Mouse (Mus musculus): ENCODE results near the gene Zfp938. TPM values are rescaled to one million over a fixed set of nuclear protein-coding genes. Genes with fewer than 3 reads are reported as not detected.
A peak's percentile ranks its signal among the peaks of the same experiment; 100 is the strongest.

Gene Zfp938
- 13.4 and 13.9 TPM in 2 replicates for polyA plus RNA-seq (2015; fragmentation: Nextera tagmentation; extraction: Ambion mirVana)

DNA sequence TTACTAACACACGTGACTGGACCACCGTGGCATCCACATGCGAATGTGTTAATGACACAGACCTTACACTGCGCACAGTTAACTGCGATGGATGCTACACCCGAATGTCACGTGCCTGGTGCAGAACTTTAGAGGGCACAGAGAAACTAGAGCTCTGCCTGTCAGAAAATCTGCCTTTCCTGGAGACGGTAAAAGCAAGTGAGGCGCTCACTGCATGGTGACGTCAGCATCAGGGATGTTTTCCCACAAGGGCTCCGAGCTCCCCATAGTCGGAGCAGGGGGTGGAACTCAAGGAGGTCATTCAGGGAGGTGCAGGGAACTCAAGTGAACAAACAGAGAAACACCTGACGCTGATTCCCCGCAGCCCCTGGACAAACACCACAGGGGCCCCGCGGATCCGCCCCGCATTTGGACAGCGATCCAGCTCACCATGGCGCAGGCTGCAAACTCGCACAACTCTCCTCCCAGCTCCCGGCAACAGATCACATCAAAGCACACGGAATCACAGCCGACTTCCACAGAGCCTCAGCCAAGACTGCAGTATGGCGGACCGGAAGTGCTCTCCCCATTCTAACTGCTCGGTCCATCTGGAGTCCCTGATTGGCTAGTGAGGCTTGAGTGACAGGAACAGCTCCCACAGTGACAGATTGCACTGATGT is at the start of gene Zfp938:
Gene Zfp938 (minus strand): TSS at position 539 of the 659 bp plus-strand sequence.
- H3K9ac ChIP-seq (ENCODE audit: low read length): peak within 1 kb of the TSS; percentile 89
- H3K4me2 ChIP-seq (ENCODE audit: low read depth, low read length): peak within 1 kb of the TSS; percentile 73
- H3K4me3 ChIP-seq (ENCODE audit: low read length): peak within 1 kb of the TSS; percentile 88
- H3K9me3 ChIP-seq (replicated peaks; ENCODE audit: control insufficient read depth, low read length): peaks cover 4% of the 10 kb centered on the region; the same call in 1 of the 2 replicates
- no peaks in the 10 kb centered on the region for H3K27me3 ChIP-seq (ENCODE audit: control insufficient read depth, insufficient read depth, low read length)
- peak within 1 kb of the TSS; percentile 75 for H3K27ac ChIP-seq (ENCODE audit: low read length)
- peak; percentile 100 for ATAC-seq (replicated peaks; ENCODE audit: extremely low read depth, insufficient read depth, low FRiP score)
- H3K4me1 ChIP-seq (ENCODE audit: control insufficient read depth, insufficient read depth, low read length): peaks cover 2% of the 10 kb centered on the region; the same call in 1 of the 2 replicates
- 1% methylated on average over 27 of the region's 27 CpGs for WGBS
- peaks cover 6% of the 10 kb centered on the region; the same call in 1 of the 2 replicates for H3K36me3 ChIP-seq (ENCODE audit: control insufficient read depth, insufficient read depth)

DNA sequence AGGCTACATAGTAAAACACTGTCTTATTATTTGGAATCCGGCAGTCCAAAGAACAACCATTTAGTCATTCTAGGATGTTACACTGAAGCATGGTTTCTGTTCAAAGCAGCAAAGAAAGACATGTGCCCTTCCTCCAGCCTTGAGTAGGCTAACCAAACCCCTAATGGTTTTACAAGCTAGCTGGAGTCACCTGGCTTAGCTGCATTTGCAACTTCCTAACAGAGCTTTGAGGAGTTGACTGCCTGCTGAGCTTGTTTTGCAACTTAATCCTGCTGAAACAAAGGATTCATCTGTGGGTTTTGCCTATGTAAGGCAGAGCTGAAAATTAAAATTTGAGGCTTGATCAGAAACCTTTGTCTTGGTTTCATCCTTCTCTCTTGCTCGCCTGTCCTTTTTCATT is 16.3 kb upstream of the Zfp938 start:
- H3K4me1 ChIP-seq (ENCODE audit: control insufficient read depth, insufficient read depth, low read length): no peaks in the 10 kb centered on the region
- H3K36me3 ChIP-seq (ENCODE audit: control insufficient read depth, insufficient read depth): no peaks in the 10 kb centered on the region
- no peak overlapping the region for H3K9ac ChIP-seq (ENCODE audit: low read length)
- 69% methylated on average over 2 of the region's 2 CpGs for WGBS
- H3K27me3 ChIP-seq (ENCODE audit: control insufficient read depth, insufficient read depth, low read length): no peaks in the 10 kb centered on the region
- H3K4me3 ChIP-seq (ENCODE audit: low read length): no peak overlapping the region
- H3K9me3 ChIP-seq (replicated peaks; ENCODE audit: control insufficient read depth, low read length): peaks cover 5% of the 10 kb centered on the region; the same call in 1 of the 2 replicates
- no peak overlapping the region for H3K27ac ChIP-seq (ENCODE audit: low read length)
- no peak for ATAC-seq (replicated peaks; ENCODE audit: extremely low read depth, insufficient read depth, low FRiP score)
- H3K4me2 ChIP-seq (ENCODE audit: low read depth, low read length): no peak overlapping the region

DNA sequence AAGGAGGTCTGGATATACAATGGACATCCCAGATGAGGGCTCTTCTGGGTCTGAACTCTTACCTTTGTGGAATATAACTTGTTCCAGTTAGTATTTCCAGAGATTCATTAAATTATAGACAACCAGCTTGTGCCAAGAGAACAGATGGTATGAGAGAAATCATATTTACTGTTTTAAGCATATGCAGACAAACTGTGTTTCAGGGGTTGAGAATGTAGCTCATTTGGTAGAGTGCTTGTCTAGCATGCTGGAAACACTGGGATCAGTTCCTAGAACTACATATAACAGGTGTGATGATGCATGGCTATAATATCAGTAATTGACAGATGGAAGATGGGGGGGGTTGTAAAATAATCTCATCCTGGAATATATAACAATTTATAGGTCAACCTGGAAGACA is 3.9 kb upstream of the Zfp938 start:
- Histone ChIP-seq H3K27me3 (ENCODE audit: control insufficient read depth, insufficient read depth, low read length) (no peaks in the 10 kb centered on the region), H3K9me3 (replicated peaks; ENCODE audit: control insufficient read depth, low read length) (no peaks in the 10 kb centered on the region)

DNA sequence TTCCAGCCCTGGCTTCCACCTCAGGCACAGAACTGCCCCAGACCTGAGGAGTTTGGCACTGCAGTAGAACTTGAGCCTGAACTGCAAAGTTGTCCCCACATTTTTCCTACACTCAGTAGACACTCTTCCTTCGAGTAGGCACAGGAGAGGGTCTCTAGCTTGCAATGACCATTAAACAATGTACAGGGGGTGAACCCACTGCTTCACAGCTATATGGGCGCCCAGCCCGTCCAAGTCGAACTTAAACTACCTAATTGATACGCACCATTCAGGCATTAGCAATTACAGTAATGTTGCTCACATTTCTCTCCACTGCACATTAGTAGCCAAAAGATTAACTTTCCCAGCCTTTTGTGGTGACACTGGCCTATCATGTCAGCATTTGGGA is 315 bp upstream of the Zfp938 start:
- 68% methylated on average over 5 of the region's 5 CpGs for WGBS
- peak overlapping the region; percentile 88 for H3K4me3 ChIP-seq (ENCODE audit: low read length)
- peak overlapping the region; percentile 73 for H3K4me2 ChIP-seq (ENCODE audit: low read depth, low read length)
- H3K4me1 ChIP-seq (ENCODE audit: control insufficient read depth, insufficient read depth, low read length): peaks cover 2% of the 10 kb centered on the region; the same call in 1 of the 2 replicates
- H3K27me3 ChIP-seq (ENCODE audit: control insufficient read depth, insufficient read depth, low read length): no peaks in the 10 kb centered on the region
- no peak for ATAC-seq (replicated peaks; ENCODE audit: extremely low read depth, insufficient read depth, low FRiP score)
- H3K9ac ChIP-seq (ENCODE audit: low read length): peak overlapping the region; percentile 89
- H3K27ac ChIP-seq (ENCODE audit: low read length): no peak overlapping the region
- peaks cover 3% of the 10 kb centered on the region; the same call in 1 of the 2 replicates for H3K9me3 ChIP-seq (replicated peaks; ENCODE audit: control insufficient read depth, low read length)
- peaks cover 4% of the 10 kb centered on the region; the same call in 1 of the 2 replicates for H3K36me3 ChIP-seq (ENCODE audit: control insufficient read depth, insufficient read depth)

More for the DNA sequence above, 3.9 kb upstream of the Zfp938 start:
- Histone ChIP-seq H3K27ac (ENCODE audit: low read length) (no peak overlapping the region), H3K4me1 (ENCODE audit: control insufficient read depth, insufficient read depth, low read length) (peaks cover 2% of the 10 kb centered on the region; the same call in 1 of the 2 replicates), H3K4me2 (ENCODE audit: low read depth, low read length) (no peak overlapping the region), H3K36me3 (ENCODE audit: control insufficient read depth, insufficient read depth) (no peaks in the 10 kb centered on the region), H3K9ac (ENCODE audit: low read length) (no peak overlapping the region), H3K4me3 (ENCODE audit: low read length) (no peak overlapping the region)
- ATAC-seq (replicated peaks; ENCODE audit: extremely low read depth, insufficient read depth, low FRiP score): no peak

DNA sequence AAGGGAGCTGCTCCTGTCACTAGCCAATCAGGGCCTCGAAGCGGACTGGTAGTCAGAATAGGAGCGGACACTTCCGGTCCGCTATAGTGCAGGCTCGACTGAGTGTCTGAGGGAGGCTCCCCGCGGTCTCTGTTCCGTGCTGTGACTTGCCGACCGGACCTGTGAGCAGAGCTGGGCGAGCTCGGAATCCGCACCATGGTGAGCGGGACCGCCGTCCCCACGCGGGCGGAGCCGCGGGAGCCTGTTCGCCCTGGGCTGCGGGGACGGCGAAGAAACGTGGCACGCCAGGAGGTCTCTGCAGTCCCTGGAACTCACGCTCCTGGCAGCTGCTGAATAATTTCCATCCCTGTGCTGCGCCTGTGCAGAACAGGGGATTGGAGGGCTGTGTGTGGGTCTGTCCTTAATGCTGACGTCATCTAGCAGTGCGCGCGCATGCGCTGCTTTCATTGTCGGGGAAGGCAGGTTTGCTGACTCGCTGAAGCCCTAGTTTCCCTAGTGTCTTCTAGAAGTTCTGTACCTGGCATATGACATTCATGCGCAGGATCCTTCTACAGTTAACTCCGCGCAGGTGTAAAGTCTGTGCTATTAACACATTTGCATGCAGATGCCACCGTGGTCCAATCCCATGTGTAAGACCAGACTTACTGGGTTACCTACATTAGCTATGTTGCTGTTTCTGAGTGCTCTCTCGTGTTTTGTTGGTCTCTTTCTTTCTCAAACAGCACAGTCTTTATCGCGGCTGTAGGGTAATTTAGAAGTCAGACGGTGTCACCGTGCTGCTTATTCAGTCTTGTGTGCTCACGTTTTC is 62.6 kb downstream of the Zfp938 start:
- H3K9me3 ChIP-seq (replicated peaks; ENCODE audit: control insufficient read depth, low read length): peaks cover 4% of the 10 kb centered on the region; the same call in 1 of the 2 replicates
- peak overlapping the region; percentile 72 for H3K4me3 ChIP-seq (ENCODE audit: low read length)
- H3K4me1 ChIP-seq (ENCODE audit: control insufficient read depth, insufficient read depth, low read length): 0 out of 2 replicates have a peak, but pooled peaks cover 4% of the 10 kb centered on the region
- 5% methylated on average over 47 of the region's 47 CpGs for WGBS
- peak overlapping the region; percentile 96 for H3K27ac ChIP-seq (ENCODE audit: low read length)
- no peaks in the 10 kb centered on the region for H3K27me3 ChIP-seq (ENCODE audit: control insufficient read depth, insufficient read depth, low read length)
- peak overlapping the region; percentile 78 for H3K9ac ChIP-seq (ENCODE audit: low read length)
- H3K4me2 ChIP-seq (ENCODE audit: low read depth, low read length): peak overlapping the region; percentile 77
- no peaks in the 10 kb centered on the region for H3K36me3 ChIP-seq (ENCODE audit: control insufficient read depth, insufficient read depth)
- peak; percentile 98 for ATAC-seq (replicated peaks; ENCODE audit: extremely low read depth, insufficient read depth, low FRiP score)

Other genes with a start within 250 kb of the Zfp938 start
- 11.5 and 11.9 TPM in 2 replicates for gene Zfp873, start 193.2 kb downstream of the Zfp938 start, polyA plus RNA-seq (2015; fragmentation: Nextera tagmentation; extraction: Ambion mirVana)
- gene BC024063, start 157.9 kb downstream of the Zfp938 start, polyA plus RNA-seq (2015; fragmentation: Nextera tagmentation; extraction: Ambion mirVana): 2.9 and 3.0 TPM in 2 replicates
- gene AU041133, start 113.3 kb downstream of the Zfp938 start, polyA plus RNA-seq (2015; fragmentation: Nextera tagmentation; extraction: Ambion mirVana): 4.1 and 4.6 TPM in 2 replicates
- gene 4932415D10Rik, start 75.3 kb upstream of the Zfp938 start, polyA plus RNA-seq (2015; fragmentation: Nextera tagmentation; extraction: Ambion mirVana): not detected in 2 replicates
- gene Gm4924, start 113.0 kb upstream of the Zfp938 start, polyA plus RNA-seq (2015; fragmentation: Nextera tagmentation; extraction: Ambion mirVana): 5.3 and 5.6 TPM in 2 replicates